Mouse (Mus musculus) hematopoietic stem cell, adult 5-6 weeks (primary cell): ENCODE results near the gene Lonrf2. TPM values are rescaled to one million over a fixed set of nuclear protein-coding genes. Genes with fewer than 3 reads are reported as not detected.

Experiments
- ATAC-seq, 2 experiments: fragments of 125-278 bp in 1 of 2; replicated peaks in 1 of 2; 2 replicates each; pipeline ENCODE4 v1.8.0; 2016 to 2017; ENCODE audit warnings: inconsistent platforms in 2 of 2, mild to moderate bottlenecking in 2 of 2, moderate number of reproducible peaks in 2 of 2, low read depth in 1 of 2, moderate TSS enrichment in 1 of 2; ENCODE audit not compliant: low FRiP score in 2 of 2, poor library complexity in 2 of 2, severe bottlenecking in 2 of 2, insufficient read depth in 1 of 2, low TSS enrichment in 1 of 2
- total RNA-seq: library from RNA; stranded (forward); fragments of 172-1452, 232-1000 nt; gene quantifications from 2 replicates; pipeline ENCODE4 v1.2.3, GENCODE M21; 2017

Gene Lonrf2
- total RNA-seq, 1 experiment from 2014 or later, result 1.0 TPM

DNA sequence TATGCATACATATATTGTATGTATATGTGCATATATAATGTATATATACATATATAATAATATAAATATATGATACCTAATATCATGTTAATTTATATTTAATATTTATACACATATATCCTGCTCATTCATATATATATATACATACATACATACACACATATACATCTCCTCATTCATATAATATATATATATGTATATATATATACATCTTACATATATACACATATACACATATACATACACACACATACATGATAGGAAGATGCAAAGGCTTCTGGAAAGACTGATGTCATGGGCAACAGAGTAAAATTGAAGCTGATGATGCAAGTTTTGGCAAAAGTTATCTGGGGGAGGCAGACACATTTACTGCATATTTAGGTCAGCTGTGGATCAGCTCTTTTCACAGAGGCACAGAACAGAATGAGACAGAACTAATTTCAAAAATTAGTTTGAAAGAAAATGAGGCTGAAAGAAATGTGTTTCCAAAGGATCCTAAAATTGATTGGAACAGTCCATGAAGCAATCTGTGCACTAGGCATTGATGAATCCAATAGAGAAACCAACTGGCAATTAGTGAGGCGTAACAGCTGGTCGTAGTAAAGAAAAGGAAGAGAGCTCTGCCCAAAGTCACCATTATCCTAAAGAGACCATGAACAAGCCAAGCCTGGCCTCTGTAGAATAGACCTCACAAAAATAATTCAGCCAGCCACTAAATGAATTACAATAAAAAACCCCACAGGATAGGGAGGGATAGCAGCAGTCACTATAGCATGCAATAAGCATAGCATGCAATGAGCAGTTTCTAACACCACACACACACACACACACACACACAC lies 12.2 kb upstream of the Lonrf2 start:
- ATAC-seq, result no peak

DNA sequence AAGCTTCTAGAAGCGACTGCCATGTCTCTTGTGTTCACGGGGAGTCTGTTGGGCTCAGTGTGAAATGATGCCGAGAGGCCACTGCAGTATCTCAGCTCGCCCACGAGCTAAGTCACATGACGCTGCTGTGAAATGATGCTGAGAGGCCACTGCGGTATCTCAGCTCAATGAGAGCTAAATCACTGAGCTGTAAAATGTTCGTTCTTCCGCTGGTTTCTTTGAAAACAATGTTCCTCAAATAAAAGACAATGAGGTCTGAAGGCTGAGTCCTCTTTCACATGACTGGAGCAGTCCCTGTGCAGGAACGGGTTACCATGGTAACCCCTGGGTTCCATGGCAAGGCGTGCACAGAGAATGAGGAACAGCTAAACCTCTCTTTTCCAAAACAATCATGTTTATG lies 11.5 kb upstream of the Lonrf2 start:
- no peak; a peak in 1 of 4 replicates for ATAC-seq

DNA sequence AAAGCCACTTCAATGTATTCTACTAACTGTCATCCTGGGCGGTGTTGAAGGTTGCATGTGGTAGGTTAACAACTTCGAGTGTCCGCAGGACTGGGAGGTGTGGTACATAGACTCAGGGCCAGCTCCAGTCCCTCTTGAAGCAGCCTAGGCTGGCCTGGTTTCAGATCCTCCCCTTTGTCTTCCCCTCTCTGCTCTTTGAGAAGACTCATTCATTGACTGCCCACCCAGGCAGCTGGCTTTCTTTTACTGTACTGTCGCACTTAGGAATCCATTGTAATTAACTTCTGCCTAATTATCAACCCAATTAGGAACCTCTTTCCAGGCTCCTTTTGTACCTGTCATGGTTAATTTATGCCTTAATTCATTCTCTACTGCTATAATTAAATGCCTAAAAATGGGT lies 6.8 kb upstream of the Lonrf2 start:
- ATAC-seq, result no peak

DNA sequence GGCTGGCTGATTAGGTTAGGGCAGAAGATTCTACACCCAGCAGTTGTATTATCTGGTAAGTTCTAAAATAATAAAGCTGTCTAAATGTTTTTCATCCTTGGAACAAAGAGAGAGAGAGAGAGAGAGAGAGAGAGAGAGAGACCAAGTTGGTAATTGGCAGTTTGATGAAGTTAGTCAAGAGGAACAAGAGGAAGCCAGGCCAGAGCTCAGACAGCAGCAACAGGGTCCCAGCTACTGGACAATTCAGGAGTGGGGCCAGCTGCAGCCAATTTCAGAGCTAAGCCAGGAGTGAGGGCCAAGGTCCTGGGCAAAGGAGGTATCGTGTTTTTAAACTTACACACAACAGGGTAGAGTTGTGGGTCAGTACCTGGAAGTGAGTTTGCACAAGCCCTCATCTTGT lies 6.3 kb upstream of the Lonrf2 start:
- no peak for ATAC-seq

DNA sequence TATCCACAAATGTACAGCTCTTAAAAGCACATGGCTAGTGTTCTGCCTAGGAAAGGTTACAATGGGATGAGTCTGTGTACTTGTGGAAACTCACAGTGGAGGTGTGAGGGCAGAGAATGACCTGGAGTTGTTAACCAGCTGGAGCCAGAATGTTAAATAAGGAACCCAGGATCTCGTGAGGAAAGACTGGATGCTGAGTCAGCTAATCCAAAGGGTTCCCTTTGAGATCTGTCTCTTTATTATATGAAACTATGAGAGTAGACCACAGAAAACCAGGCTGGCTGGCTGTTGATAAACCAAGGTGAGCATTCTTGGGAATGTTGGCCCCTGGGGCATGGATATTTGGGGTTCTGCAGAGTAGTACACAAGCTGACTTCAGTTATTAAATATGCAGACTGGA lies 3.4 kb upstream of the Lonrf2 start:
- no peak for ATAC-seq

DNA sequence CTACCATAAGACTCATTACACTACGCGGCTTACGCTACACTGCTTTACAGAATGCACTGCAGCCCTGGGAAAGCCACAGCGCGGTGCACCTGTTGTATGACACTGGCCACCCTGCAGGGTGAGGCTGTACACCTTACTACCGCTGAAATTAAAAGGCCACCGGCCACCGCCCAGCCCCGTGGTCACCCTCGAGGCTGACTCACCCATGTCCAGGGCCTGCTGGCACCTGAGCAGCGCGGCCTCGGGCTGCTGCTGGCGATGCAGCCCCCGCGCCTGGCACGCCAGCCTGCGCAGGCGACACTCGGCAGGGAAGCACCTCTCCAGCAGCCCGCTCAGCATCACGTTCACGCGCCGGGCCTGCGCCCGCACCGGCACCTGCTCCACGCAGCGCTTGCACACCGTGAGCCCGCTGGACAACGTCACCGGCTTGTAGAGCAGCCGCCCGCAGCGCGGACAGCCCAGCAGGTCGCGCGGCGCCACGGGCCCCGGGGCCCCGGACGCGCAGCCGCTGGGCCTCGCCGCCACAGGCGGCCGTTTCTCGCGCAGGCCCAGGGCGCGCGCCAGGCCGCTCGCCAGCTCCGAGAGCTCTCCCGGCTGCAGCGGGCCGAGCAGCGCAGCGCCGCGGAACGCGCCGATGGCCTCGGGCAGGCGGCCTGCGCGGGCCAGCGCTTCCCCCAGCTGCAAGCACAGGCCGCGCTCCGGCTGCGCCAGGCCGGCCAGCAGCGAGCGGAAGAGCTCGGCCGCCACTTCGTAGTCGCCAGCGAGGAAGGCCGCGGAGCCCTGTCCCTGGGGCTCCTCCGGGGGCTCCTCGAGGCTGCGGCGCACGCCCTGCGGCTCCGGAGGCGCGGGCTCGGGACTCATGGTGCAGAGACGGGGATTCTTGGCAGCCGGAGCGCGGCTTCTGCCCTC lies 689 bp downstream of the Lonrf2 start:
- ATAC-seq, result no peak

DNA sequence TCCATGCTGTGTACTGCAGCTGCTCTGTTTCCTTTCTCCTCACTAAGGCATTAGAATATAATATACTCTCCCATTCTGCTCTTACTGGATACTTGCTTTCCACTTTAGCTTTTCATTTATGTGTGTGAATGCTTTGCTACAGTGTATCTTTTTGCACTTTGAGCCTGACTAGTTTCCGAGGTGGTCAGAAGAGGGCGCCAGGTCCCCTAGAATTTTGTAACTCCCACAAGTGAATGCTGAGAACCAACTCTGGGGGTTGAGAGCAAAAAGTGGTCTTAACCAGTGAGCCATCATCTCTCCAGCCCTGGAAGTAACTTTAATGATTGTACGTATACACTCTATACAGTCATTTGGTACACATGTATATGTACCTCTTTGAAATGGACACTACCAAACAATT lies 1.6 kb downstream of the Lonrf2 start:
- peak; percentile 39 to 42; a peak in 2 of 4 replicates for ATAC-seq

DNA sequence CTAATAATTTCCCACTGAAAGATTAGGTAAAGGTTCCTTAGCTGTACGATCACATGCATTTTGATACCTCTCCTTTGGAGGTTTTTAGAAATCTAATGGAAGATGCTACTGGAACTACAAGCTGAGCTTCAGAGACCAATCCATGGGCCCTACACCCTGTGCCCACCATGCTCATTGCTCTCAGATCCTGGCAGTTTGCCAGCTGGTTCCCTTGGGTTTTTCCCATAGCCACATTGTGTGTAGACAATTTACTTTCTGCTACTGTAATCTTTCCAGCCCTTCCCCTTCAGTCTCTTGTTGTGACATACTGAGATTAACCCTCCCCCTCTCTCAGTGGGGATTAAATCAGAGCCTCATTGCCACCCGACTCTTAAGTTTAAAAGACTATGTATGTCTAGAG lies 11.6 kb downstream of the Lonrf2 start:
- no peak for ATAC-seq

DNA sequence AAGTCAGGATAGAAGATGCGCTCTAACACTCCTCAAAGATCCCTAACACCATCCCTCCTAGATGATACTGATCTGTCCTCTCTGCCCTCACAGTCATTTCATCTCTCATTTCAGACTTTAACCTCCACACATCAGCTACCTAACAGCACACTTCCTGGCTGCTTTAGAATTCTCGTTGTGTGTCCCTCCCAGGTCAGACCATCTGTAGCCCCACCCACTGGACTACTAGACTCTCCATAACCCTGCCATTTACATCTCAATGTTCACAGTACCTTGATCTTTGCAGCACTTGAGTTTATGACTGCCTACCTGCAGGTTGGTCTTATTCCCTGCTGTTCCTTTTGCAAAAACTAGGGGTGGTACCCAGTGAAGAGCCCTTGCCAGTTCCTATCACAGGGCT lies 12.7 kb downstream of the Lonrf2 start:
- ATAC-seq, result no peak; a peak in 1 of 4 replicates

DNA sequence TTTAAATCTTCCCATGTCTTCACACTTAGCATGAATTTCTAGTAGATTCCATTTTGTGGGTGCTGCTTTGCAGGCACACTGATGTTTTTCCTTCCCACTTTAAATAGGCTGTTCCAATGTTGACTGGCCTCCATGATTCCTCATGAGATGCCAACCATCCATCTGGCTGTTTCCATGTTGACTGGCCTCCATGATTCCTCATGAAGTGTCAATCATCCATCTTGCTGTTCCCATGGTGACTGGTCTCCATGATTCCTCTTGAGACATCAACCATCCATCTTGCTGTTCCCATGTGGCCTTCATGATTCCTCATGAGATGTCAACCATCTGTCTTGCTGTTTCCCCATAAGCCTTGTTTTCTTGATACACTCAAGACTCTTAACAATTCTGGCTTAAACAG lies 16.8 kb downstream of the Lonrf2 start:
- no peak for ATAC-seq

DNA sequence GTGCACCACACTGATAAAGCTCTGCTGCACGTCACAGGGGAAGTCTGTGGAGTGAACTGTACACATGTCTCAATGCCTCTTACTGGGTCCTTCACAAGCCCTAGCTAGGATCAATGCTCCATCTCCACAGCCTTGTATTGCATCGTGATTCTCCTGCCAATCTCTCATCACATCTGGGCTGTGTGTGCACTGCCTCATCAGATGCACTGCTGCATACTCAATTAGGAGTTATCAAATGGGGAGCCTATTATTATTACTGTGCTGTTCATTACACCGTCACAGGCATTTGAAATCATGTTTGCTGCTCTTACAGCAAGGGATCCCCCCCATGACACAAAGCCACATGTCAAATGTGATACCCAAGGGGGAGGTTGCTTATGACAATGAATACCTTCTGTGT lies 18.8 kb downstream of the Lonrf2 start:
- no peak for ATAC-seq

DNA sequence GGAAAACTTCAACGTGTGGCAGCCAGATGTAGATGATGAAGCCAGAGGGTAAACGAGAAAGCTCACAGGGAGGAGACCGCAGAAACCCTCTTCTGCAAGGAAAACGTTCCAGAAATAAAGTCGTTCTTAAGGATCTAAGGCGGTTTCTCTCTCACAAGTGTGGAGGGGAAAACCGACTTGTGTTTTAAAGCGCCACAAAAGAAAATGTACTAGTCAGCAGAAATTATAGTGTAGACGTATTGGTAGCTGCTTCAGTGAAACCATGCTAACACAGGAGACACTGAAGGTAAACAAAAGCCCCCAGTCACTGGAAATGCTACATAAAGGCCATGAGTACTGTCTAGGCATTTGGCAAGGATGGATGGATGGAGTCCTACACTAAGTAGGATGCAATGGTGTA lies 19.2 kb downstream of the Lonrf2 start:
- no peak for ATAC-seq

DNA sequence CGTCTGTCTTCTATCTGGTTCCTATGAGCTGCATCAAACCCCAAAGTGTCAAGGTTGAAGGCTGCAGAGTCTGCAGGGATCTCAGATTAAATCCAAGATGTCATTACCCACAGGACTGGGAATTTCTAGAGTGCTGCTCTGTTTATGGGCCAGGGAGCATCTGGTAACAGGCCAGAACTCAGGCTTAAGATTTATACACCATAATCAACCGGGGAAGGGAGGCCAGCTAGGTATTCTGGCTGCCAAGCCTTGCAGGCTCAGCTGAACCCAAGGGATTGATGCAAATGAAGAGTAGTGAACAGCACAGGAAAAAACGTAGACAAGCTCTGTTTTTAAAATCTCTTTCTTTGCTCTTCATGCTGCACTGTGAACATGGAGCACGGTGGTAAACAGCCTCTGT lies 20.2 kb downstream of the Lonrf2 start:
- ATAC-seq, result no peak

DNA sequence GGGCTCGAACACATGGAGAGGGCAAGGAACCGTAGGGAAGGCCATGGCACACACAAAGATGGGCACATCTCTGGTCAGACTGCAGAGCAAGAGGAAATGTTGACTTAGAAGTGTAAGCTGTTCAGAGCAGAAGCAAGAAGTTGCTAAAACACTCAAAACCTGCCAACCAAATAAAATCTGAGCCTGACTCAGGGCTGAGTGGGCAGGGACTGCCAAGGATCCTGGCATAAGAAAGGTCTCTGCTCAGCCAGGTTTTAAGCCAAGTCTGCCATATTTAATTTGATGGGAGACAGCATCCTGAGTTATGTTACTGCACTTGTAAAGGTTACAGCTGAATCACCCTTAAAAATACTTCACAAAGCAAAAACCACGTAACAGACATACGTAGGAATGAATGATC lies 29.4 kb downstream of the Lonrf2 start:
- no peak for ATAC-seq

DNA sequence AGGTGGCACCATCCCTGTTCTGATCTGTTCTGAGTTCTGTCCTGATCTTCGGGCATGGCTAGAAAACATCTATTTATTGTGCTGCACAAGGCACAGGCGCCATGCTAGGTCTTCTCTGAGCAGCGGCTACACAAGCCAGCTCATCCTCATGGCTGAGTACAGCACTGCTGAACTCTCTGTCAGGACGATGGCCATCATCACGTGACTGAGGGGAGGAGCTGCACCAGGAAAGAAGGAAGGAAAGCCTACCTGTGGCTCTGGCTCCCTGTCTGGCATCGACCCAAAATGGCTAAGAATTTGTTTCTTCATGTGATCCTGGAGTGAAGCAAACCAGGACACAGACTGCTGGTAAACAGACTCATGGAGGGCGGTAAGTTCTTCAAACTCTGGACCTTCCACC lies 36.1 kb downstream of the Lonrf2 start:
- no peak for ATAC-seq

DNA sequence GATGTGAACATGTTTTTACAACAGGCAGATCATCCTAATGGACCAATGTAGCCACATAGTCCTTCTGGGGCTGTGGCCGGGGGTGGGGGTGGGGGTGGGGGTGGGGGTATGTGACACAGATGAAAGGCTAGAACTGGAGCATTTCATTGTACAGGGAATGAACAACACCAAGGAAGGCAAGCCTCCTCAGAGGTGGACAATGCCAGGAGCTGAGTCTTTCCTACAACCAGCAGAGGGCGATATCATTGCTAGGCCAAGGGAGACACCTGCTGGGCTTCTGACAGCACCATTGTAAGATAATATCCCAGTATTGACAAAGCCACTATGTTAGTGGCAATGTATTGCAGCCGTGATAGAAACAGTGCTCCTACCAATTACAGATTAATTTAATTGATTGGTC lies 37.2 kb downstream of the Lonrf2 start:
- ATAC-seq, result peak in 1 of 2 experiments; percentile 53; a peak in 1 of 4 replicates

DNA sequence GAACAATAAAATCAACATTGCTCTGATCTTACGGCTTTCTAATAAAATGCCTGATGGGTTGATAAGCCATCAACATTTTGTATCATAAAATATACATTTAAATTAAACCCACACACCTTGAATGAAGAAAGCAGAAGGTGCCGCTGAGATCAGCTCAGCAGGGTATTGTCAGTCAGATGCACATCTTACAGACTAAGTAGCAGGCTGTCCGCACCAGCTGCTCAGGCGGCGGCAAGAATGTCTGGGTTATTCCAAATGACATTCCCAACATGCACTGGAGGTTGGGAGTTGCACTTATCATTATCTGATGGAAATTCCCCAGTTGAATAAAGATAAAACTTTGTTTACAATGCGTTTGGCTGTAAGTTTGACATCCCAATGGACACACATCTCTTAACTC lies 39.6 kb downstream of the Lonrf2 start:
- ATAC-seq, result no peak

DNA sequence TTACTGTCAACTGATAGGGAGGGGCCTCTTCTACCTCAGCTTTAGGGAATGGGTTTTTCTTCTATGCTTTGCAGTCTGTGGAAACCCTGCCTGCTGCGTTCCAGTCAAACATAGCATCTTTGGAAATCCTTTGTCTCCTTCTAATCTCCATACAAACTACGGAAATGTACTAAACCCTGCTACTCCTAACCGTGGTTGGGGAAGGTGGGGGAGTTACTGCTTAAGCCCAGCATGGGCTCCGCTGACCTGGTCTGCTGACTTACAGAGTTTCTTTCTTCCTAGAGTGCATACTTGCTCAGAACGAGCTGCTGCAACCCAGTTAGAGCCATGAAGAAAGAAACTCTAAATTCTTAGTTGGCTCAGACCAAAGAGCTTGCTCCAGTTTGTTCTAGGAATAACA lies 41.0 kb downstream of the Lonrf2 start:
- no peak for ATAC-seq
